Mouse (Mus musculus) CH12.LX (cell line): ENCODE measurements at regions not wholly inside any gene's neighbourhood (a gene's known extent, or its start where the extent isn't known, plus 50 kb on each side); places are given as distances from the start of the nearest gene placed in this dataset.

Experiments
- DNase-seq: peaks from one replicate; pipeline ENCODE4 v3.0.0-alpha.2; 2013; ENCODE audit errors: extremely low read depth
- H3K27ac ChIP-seq: 2 replicates; pipeline ENCODE4 v1.5.1; 2012; ENCODE audit warnings: low read depth, mild to moderate bottlenecking, control low read depth, moderate library complexity; ENCODE audit not compliant: insufficient read depth
- H3K27me3 ChIP-seq: replicated peaks from 2 replicates; pipeline ENCODE3; 2012; ENCODE audit warnings: inconsistent platforms
- H3K36me3 ChIP-seq, 2 experiments: replicated peaks in 1 of 2; 2 replicates each; pipeline versions ENCODE3 to v1.6.1; 2012; ENCODE audit warnings: inconsistent platforms in 1 of 2, low read length in 1 of 2, mild to moderate bottlenecking in 1 of 2, mixed read lengths in 1 of 2, moderate library complexity in 1 of 2; ENCODE audit not compliant: control insufficient read depth in 1 of 2, insufficient read depth in 1 of 2
- H3K4me1 ChIP-seq, 2 experiments: 2 replicates each; pipeline ENCODE4 v1.6.1; 2012; ENCODE audit warnings: inconsistent platforms in 1 of 2, moderate library complexity in 1 of 2; ENCODE audit not compliant: insufficient read depth in 2 of 2, control insufficient read depth in 1 of 2
- H3K4me2 ChIP-seq: 2 replicates; pipeline ENCODE4 v1.6.1; 2012; ENCODE audit warnings: low read depth, mild to moderate bottlenecking, control low read depth; ENCODE audit not compliant: poor library complexity, insufficient read depth, severe bottlenecking
- H3K4me3 ChIP-seq, 3 experiments: fragments of 150-350 bp in 1 of 3; sonication (generic) in 1 of 3; replicated peaks in 1 of 3; 2 replicates each; pipeline versions ENCODE3 to v1.5.1; 2011 to 2012; ENCODE audit warnings: low read depth in 2 of 3, low read length in 2 of 3, mild to moderate bottlenecking in 2 of 3, moderate library complexity in 2 of 3, control low read depth in 1 of 3, improper control_type of control experiment in 1 of 3, inconsistent platforms in 1 of 3, mixed read lengths in 1 of 3; ENCODE audit not compliant: poor library complexity in 1 of 3
- H3K79me2 ChIP-seq: replicated peaks from 2 replicates; pipeline ENCODE4 v1.6.1; 2012; ENCODE audit warnings: mild to moderate bottlenecking, moderate library complexity; ENCODE audit not compliant: control insufficient read depth, poor library complexity, insufficient read depth, severe bottlenecking; ENCODE audit errors: extremely low read depth
- H3K9ac ChIP-seq: 2 replicates; pipeline ENCODE4 v1.6.1; 2012; ENCODE audit warnings: low read depth, mild to moderate bottlenecking, control low read depth, moderate library complexity; ENCODE audit not compliant: insufficient read depth
- H3K9me3 ChIP-seq: replicated peaks from 2 replicates; pipeline ENCODE3; 2012; ENCODE audit warnings: low read length, inconsistent platforms, mixed read lengths
- BHLHE40 ChIP-seq: IDR thresholded peaks from 2 replicates; pipeline ENCODE4 v1.6.1; 2011; ENCODE audit warnings: mild to moderate bottlenecking, low read depth, low read length, improper control_type of control experiment
- ELF1 ChIP-seq: IDR thresholded peaks from 2 replicates; pipeline ENCODE4 v1.6.1; 2014; ENCODE audit warnings: low read depth, mild to moderate bottlenecking, inconsistent platforms, low read length, improper control_type of control experiment
- HCFC1 ChIP-seq: IDR thresholded peaks from 2 replicates; pipeline ENCODE4 v1.6.1; 2012; ENCODE audit warnings: low read depth, mild to moderate bottlenecking, inconsistent platforms, low read length, improper control_type of control experiment
- MAFK ChIP-seq: IDR thresholded peaks from 2 replicates; pipeline ENCODE4 v1.6.1; 2011; ENCODE audit warnings: low read length, improper control_type of control experiment; ENCODE audit not compliant: insufficient replicate concordance
- POLR2AphosphoS2 ChIP-seq: IDR thresholded peaks from 2 replicates; pipeline ENCODE4 v1.6.1; 2011; ENCODE audit warnings: low read depth, low read length, improper control_type of control experiment
- SIN3A ChIP-seq: IDR thresholded peaks from 2 replicates; pipeline ENCODE4 v1.6.1; 2012; ENCODE audit warnings: low read length, improper control_type of control experiment, inconsistent platforms
- TCF12 ChIP-seq: IDR thresholded peaks from 2 replicates; pipeline ENCODE4 v1.6.1; 2014; ENCODE audit warnings: low read depth, mild to moderate bottlenecking, inconsistent platforms, low read length, improper control_type of control experiment
- UBTF ChIP-seq: IDR thresholded peaks from 2 replicates; pipeline ENCODE4 v1.6.1; 2012; ENCODE audit warnings: low read depth, mild to moderate bottlenecking, inconsistent platforms, low read length, improper control_type of control experiment, moderate library complexity
- USF2 ChIP-seq: conservative IDR thresholded peaks from 2 replicates; pipeline ENCODE4 v1.6.1; 2011; ENCODE audit warnings: low read depth, low read length, improper control_type of control experiment
- ZC3H11A ChIP-seq: IDR thresholded peaks from 2 replicates; pipeline ENCODE4 v1.6.1; 2012; ENCODE audit warnings: low read depth, mild to moderate bottlenecking, inconsistent platforms, low read length, improper control_type of control experiment
- ZKSCAN1 ChIP-seq: IDR thresholded peaks from 2 replicates; pipeline ENCODE4 v1.6.1; 2012; ENCODE audit warnings: low read depth, inconsistent platforms, low read length, improper control_type of control experiment, borderline replicate concordance
- ZNF384 ChIP-seq: IDR thresholded peaks from 2 replicates; pipeline ENCODE4 v1.6.1; 2012; ENCODE audit warnings: low read depth, low read length, improper control_type of control experiment, inconsistent platforms
- dilution Hi-C: fragments of 300-500 bp; cut with MboI; formaldehyde crosslinking; loops from 2 replicates; pipeline ENCODE4 v1.14.3; 2020; ENCODE audit warnings: low sequenced_read_pairs; ENCODE audit not compliant: extremely low pct_unique_long_range_greater_than_20kb, extremely low pct_ligation_motif_present
- in situ Hi-C: fragments of 300-500 bp; cut with MboI; formaldehyde crosslinking; loops from 3 replicates; pipeline ENCODE4 v1.14.3; 2019; ENCODE audit warnings: low sequenced_read_pairs, low pct_ligation_motif_present, low pct_unique_long_range_greater_than_20kb, mixed read lengths

DNA sequence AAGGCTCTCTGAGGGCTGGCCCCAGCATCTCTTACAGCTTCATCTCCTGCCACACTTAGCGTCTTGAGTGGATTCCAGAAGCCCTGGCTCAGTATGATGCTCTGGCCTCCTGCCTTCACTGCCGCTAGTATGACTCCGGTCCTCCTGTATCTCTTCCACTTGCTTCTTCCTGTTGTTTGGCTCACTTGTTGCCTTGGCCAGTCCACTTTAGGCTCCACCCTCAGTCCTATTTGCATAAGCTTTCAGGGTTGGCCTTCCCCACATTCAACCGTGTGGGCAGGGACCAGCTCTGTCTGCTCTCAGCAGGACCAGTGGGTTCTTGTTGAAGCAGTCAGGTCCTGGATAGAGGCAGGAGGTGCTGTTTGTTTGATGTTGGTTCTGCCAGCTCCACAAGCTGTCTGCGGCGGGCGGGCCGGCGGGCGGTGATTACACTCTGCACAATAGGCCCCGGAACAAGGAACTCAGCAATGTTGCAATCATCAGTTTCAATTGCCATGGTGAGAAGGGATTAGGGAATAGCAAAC lies 232.6 kb upstream of the Chd6 start:
- no peak for TF ChIP-seq ZC3H11A
- no peak for TF ChIP-seq SIN3A
- no peak for TF ChIP-seq MAFK
- no peak for TF ChIP-seq ZNF384
- no peak for TF ChIP-seq HCFC1
- TF ChIP-seq UBTF, result no peak
- TF ChIP-seq USF2, result no peak
- H3K27me3 ChIP-seq, result no peaks in the 10 kb centered on the region
- H3K27ac ChIP-seq, result no peak overlapping the region
- no peak for DNase-seq
- H3K9me3 ChIP-seq, result peaks cover 90% of the 10 kb centered on the region
- no peak overlapping the region for H3K4me3 ChIP-seq
- dilution Hi-C loops (no loop called here), in situ Hi-C loops (no loop called here)
- no peak overlapping the region for H3K9ac ChIP-seq
- H3K79me2 ChIP-seq, result 0 out of 2 replicates have a peak, but pooled peaks cover 2% of the 10 kb centered on the region
- H3K4me2 ChIP-seq, result no peak overlapping the region
- no peaks in the 10 kb centered on the region for H3K36me3 ChIP-seq
- no peaks in the 10 kb centered on the region for H3K4me1 ChIP-seq

DNA sequence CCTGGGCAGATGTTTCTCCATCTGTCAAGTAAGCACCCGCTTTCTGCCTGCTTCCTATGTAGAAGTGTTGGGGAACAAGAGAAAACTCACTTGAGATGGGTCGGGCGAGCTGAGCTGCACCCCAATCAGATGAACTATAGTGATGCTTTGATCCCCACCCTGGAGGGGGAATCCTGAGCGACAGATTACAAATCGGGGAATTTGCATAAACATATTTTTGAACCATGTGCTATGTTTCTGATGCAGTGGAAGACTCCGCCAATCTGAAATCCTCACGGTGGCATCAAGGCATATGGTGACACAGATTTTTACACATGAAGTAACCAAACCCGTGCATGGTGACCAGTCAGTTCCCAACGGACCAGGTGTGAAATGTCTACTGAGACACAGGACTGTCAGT lies 231.4 kb upstream of the Chd6 start:
- Histone ChIP-seq H3K27me3 (no peaks in the 10 kb centered on the region), H3K4me1 (no peaks in the 10 kb centered on the region), H3K27ac (no peak overlapping the region), H3K4me3 (no peak overlapping the region), H3K79me2 (0 out of 2 replicates have a peak, but pooled peaks cover 2% of the 10 kb centered on the region), H3K36me3 (no peaks in the 10 kb centered on the region), H3K9ac (no peak overlapping the region), H3K4me2 (no peak overlapping the region), H3K9me3 (peaks cover 94% of the 10 kb centered on the region)
- in situ Hi-C loops, result no loop called here
- dilution Hi-C loops, result no loop called here
- no peak for DNase-seq
- no peak for TF ChIP-seq POLR2AphosphoS2

DNA sequence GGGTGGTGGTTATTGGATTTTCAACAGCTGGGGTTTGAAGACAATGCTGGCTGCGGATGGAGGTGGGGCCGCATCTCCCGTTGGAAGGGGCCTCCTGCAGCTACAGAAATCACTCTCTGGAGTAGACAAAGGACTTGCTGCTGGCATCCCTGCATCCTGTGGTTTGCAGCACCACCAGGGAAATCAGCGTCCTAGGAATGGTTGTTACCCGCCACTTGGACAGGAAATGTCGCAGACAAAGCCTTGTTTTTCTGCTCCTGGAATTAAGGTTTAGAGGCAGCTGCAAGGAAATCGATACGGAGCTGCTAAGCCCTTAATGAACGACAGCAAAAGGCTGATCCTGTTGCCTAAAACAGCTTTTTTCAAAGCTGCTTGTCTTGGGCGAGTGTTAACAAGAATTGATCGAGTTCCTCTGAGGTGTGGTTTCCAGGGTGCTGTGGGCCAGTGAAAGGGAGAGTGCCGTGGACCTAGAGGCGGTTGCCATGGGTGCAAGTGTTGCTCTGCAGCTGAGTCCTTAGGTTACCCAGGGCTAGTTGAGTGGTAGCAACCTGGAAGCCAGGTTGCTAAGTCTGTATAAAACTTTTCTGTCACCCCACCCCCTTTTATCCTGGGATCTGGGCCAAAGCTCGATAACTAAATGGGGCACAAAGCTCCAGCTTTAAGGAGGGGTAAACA lies 230.6 kb upstream of the Chd6 start:
- no peaks in the 10 kb centered on the region for H3K4me1 ChIP-seq
- no peak for DNase-seq
- no peaks in the 10 kb centered on the region for H3K36me3 ChIP-seq
- in situ Hi-C loops, result no loop called here
- no peak overlapping the region for H3K4me2 ChIP-seq
- dilution Hi-C loops, result no loop called here
- no peak overlapping the region for H3K4me3 ChIP-seq
- H3K27ac ChIP-seq, result no peak overlapping the region
- peaks cover 91% of the 10 kb centered on the region for H3K9me3 ChIP-seq
- H3K79me2 ChIP-seq, result 0 out of 2 replicates have a peak, but pooled peaks cover 2% of the 10 kb centered on the region
- no peaks in the 10 kb centered on the region for H3K27me3 ChIP-seq
- no peak for TF ChIP-seq TCF12
- no peak for TF ChIP-seq BHLHE40
- TF ChIP-seq ELF1, result no peak
- TF ChIP-seq ZKSCAN1, result no peak
- no peak for TF ChIP-seq HCFC1
- H3K9ac ChIP-seq, result no peak overlapping the region
